Mouse (Mus musculus): ENCODE measurements at regions not wholly inside any gene's neighbourhood (a gene's known extent, or its start where the extent isn't known, plus 50 kb on each side); places are given as distances from the start of the nearest gene placed in this dataset.

DNA sequence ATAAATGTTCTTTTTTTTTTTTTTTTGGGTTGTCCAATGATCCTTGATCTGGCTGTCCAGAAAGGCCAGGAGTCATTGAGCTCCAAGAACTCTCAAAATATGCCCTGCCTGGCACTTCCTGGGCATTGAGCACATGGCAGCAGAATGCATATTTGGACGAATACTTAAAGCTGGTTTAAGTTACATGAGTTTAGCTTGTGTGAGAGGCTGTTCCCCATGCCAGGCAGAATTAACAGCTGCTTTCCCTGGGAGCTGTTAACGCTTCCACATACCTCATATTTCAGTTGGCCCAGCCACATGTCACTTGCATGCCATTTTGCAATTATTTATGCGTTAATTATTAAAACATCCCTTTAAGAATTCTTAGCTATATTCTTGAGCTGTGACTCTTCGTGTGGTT is 56.6 kb upstream of the Ankfn1 start:
- dilution Hi-C loops (cut with MboI; ENCODE audit: extremely low pct_ligation_motif_present, extremely low pct_unique_long_range_greater_than_20kb, low sequenced_read_pairs), result no loop called here
- H3K79me2 ChIP-seq (replicated peaks; ENCODE audit: control insufficient read depth, extremely low read depth, insufficient read depth, poor library complexity, severe bottlenecking), result no peaks in the 10 kb centered on the region
- in situ Hi-C loops (cut with MboI; ENCODE audit: low pct_ligation_motif_present, low pct_unique_long_range_greater_than_20kb, low sequenced_read_pairs), result no loop called here

DNA sequence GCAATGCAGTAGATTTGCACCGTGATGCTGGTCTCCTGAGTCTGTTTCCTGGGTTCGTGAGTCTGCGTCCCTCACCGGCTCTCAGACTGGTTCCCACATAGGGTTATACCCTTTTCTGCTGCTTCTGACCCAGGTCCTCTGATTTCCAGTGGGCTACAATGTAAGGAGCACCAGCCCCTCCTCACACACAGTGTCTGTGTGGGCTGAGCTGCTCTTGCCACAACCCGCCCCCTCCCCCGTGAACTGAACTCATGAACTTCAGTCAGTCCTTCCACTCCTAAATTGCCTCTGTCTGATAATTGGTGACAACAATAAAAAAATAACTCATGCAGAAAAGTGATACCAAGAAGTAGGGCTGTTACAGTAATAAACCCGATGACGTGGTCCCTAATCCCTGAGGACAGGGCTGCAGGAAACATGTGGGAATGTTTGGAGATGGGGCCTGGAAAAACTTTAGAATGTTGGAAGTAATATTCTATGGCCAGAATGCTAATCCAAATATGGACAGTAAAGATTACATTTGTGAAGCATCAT is 54.2 kb upstream of the Ankfn1 start:
- dilution Hi-C loops (cut with MboI; ENCODE audit: extremely low pct_ligation_motif_present, extremely low pct_unique_long_range_greater_than_20kb, low sequenced_read_pairs) (no loop called here), in situ Hi-C loops (cut with MboI; ENCODE audit: low pct_ligation_motif_present, low pct_unique_long_range_greater_than_20kb, low sequenced_read_pairs) (no loop called here)
- Histone ChIP-seq H3K36me3 (replicated peaks in 1 of 2; ENCODE audit: control insufficient read depth in 1 of 2, insufficient read depth in 1 of 2, low read length in 1 of 2) (no peaks in the 10 kb centered on the region), H3K9me3 (replicated peaks; ENCODE audit: low read length) (no peaks in the 10 kb centered on the region), H3K27ac (ENCODE audit: insufficient read depth, low read depth) (no peak overlapping the region), H3K4me1 (ENCODE audit: control insufficient read depth in 1 of 2, insufficient read depth in 2 of 2) (no peaks in the 10 kb centered on the region), H3K27me3 (replicated peaks) (peaks cover 9% of the 10 kb centered on the region), H3K79me2 (replicated peaks; ENCODE audit: control insufficient read depth, extremely low read depth, insufficient read depth, poor library complexity, severe bottlenecking) (no peaks in the 10 kb centered on the region), H3K9ac (ENCODE audit: insufficient read depth, low read depth) (no peak overlapping the region), H3K4me2 (ENCODE audit: insufficient read depth, low read depth, poor library complexity, severe bottlenecking) (no peak overlapping the region), H3K4me3 (replicated peaks in 1 of 3; ENCODE audit: low read depth in 2 of 3, low read length in 2 of 3, poor library complexity in 1 of 3) (no peak overlapping the region)
- TF ChIP-seq E2F4 (IDR thresholded peaks at IDR 0.05; ENCODE audit: insufficient replicate concordance, low read depth, low read length) (no peak), TCF12 (IDR thresholded peaks at IDR 0.05; ENCODE audit: low read depth, low read length) (no peak), ZNF384 (IDR thresholded peaks at IDR 0.05; ENCODE audit: low read depth, low read length) (no peak), MAZ (IDR thresholded peaks at IDR 0.05; ENCODE audit: low read depth, low read length) (no peak), CTCF (conservative IDR thresholded peaks at IDR 0.05 in 1 of 2, IDR thresholded peaks at IDR 0.05 in 1 of 2; ENCODE audit: low read depth in 2 of 2, low read length in 2 of 2) (no peak), ZMIZ1 (IDR thresholded peaks at IDR 0.05; ENCODE audit: low read depth, low read length) (no peak), SIN3A (IDR thresholded peaks at IDR 0.05; ENCODE audit: low read length) (no peak), UBTF (IDR thresholded peaks at IDR 0.05; ENCODE audit: low read depth, low read length) (no peak), JUND (conservative IDR thresholded peaks at IDR 0.05; ENCODE audit: low read depth, low read length) (no peak), ZKSCAN1 (IDR thresholded peaks at IDR 0.05; ENCODE audit: borderline replicate concordance, low read depth, low read length) (no peak), RAD21 (IDR thresholded peaks at IDR 0.05; ENCODE audit: low read depth, low read length) (no peak), SMC3 (IDR thresholded peaks at IDR 0.05; ENCODE audit: low read depth, low read length) (no peak), BHLHE40 (IDR thresholded peaks at IDR 0.05; ENCODE audit: low read depth, low read length) (no peak)
- no peak for DNase-seq (ENCODE audit: extremely low read depth)

More for the DNA sequence above, 56.6 kb upstream of the Ankfn1 start:
- no peaks in the 10 kb centered on the region for H3K4me1 ChIP-seq (ENCODE audit: control insufficient read depth in 1 of 2, insufficient read depth in 2 of 2)
- DNase-seq (ENCODE audit: extremely low read depth), result no peak
- no peak overlapping the region for H3K4me2 ChIP-seq (ENCODE audit: insufficient read depth, low read depth, poor library complexity, severe bottlenecking)
- no peak overlapping the region for H3K4me3 ChIP-seq (replicated peaks in 1 of 3; ENCODE audit: low read depth in 2 of 3, low read length in 2 of 3, poor library complexity in 1 of 3)
- no peaks in the 10 kb centered on the region for H3K36me3 ChIP-seq (replicated peaks in 1 of 2; ENCODE audit: control insufficient read depth in 1 of 2, insufficient read depth in 1 of 2, low read length in 1 of 2)
- no peaks in the 10 kb centered on the region for H3K9me3 ChIP-seq (replicated peaks; ENCODE audit: low read length)
- no peak overlapping the region for H3K9ac ChIP-seq (ENCODE audit: insufficient read depth, low read depth)
- peaks cover 3% of the 10 kb centered on the region for H3K27me3 ChIP-seq (replicated peaks)
- no peak overlapping the region for H3K27ac ChIP-seq (ENCODE audit: insufficient read depth, low read depth)
- TF ChIP-seq IRF4 (IDR thresholded peaks at IDR 0.05; ENCODE audit: low read depth, low read length) (no peak), UBTF (IDR thresholded peaks at IDR 0.05; ENCODE audit: low read depth, low read length) (no peak), MAFK (IDR thresholded peaks at IDR 0.05; ENCODE audit: insufficient replicate concordance, low read length) (no peak), MEF2A (IDR thresholded peaks at IDR 0.05; ENCODE audit: borderline replicate concordance, low read depth, low read length) (no peak), ETS1 (conservative IDR thresholded peaks at IDR 0.05; ENCODE audit: low read depth, low read length) (no peak), SMC3 (IDR thresholded peaks at IDR 0.05; ENCODE audit: low read depth, low read length) (no peak), TCF12 (IDR thresholded peaks at IDR 0.05; ENCODE audit: low read depth, low read length) (no peak), POLR2AphosphoS2 (IDR thresholded peaks at IDR 0.05; ENCODE audit: low read depth, low read length) (no peak)

Data from CH12.LX (cell line).